Comparison of ENCODE assay signal across 9 mouse cellular contexts in genomic region chr4:133599571-133600073, GRCm38 (mm10). TPM values are rescaled to one million over a fixed set of nuclear protein-coding genes. Genes with fewer than 3 reads are reported as not detected.
DNase-seq lines count a peak whose midpoint lies in the region; ATAC-seq and TF ChIP-seq lines count a peak whose summit lies in the region.
"Had no signal": no experiment of that assay in that cellular context is flagged by ENCODE, and none has a peak within 500 bp of the region (broad histone marks: within the 10 kb centered on the region; RNA-seq: fewer than 3 reads in every experiment).

No protein-coding gene starts in this region.

- peak overlapping the region; percentile 78 for H3K9ac ChIP-seq in heart, embryonic 12.5 days
- H3K9ac ChIP-seq in kidney, embryonic 16.5 days (replicated peaks; ENCODE audit: low read length): peak overlapping the region; percentile 67

- peak; percentile 86 for DNase-seq in CD4-positive, CD25-positive, alpha-beta regulatory T cell, adult 2 months (ENCODE audit: low read depth, low spot score)
- DNase-seq in brain, embryonic 14.5 days (ENCODE audit: low read depth): peak; percentile 83
- peak; percentile 91 for DNase-seq in liver
- DNase-seq in monocyte, adult 2 months (ENCODE audit: low read depth in 1 of 2, low spot score in 2 of 2): peak; percentile 47 to 73
- peak; percentile 76 to 79 for DNase-seq in spleen, postnatal 14 days (ENCODE audit: low spot score in 2 of 2)

- peak overlapping the region; percentile 91 for H3K4me2 ChIP-seq in heart, embryonic 12.5 days
- peak overlapping the region; percentile 92 for H3K4me2 ChIP-seq in kidney, embryonic 16.5 days (replicated peaks; ENCODE audit: low read depth, low read length)

- no peaks in the 10 kb centered on the region for H3K9me3 ChIP-seq in heart, embryonic 12.5 days (replicated peaks)
- no peaks in the 10 kb centered on the region for H3K9me3 ChIP-seq in kidney, embryonic 16.5 days (ENCODE audit: low read length)

- peaks cover 13% of the 10 kb centered on the region for H3K36me3 ChIP-seq in heart, embryonic 12.5 days
- H3K36me3 ChIP-seq in kidney, embryonic 16.5 days (ENCODE audit: insufficient read depth, low read length): peaks cover 3% of the 10 kb centered on the region

- no peak for TF ChIP-seq POLR2A in brain, embryonic 14.5 days (IDR thresholded peaks at IDR 0.05; ENCODE audit: borderline replicate concordance, extremely low read depth, insufficient read depth, insufficient read length, poor library complexity, severe bottlenecking)

- H3K4me1 ChIP-seq in heart, embryonic 12.5 days (replicated peaks): peaks cover 24% of the 10 kb centered on the region
- H3K4me1 ChIP-seq in kidney, embryonic 16.5 days (ENCODE audit: insufficient read depth, low read length): peaks cover 28% of the 10 kb centered on the region

- H3K27ac ChIP-seq in heart, embryonic 12.5 days (ENCODE audit: poor library complexity, severe bottlenecking): no peak overlapping the region
- peak overlapping the region; percentile 66; the same call in 1 of the 2 replicates for H3K27ac ChIP-seq in kidney, embryonic 16.5 days (ENCODE audit: low read length)

- peaks cover 52% of the 10 kb centered on the region for H3K27me3 ChIP-seq in heart, embryonic 12.5 days (replicated peaks)
- H3K27me3 ChIP-seq in kidney, embryonic 16.5 days (ENCODE audit: insufficient read depth, low read length): peaks cover 23% of the 10 kb centered on the region

- TF ChIP-seq CTCF in brain, embryonic 14.5 days (IDR thresholded peaks at IDR 0.05; ENCODE audit: borderline replicate concordance, extremely low read depth, insufficient read depth, insufficient read length): no peak

- H3K4me3 ChIP-seq in heart, embryonic 12.5 days: peak overlapping the region; percentile 60
- H3K4me3 ChIP-seq in kidney, embryonic 16.5 days (ENCODE audit: low read length): peak overlapping the region; percentile 67

- peak; percentile 95 for ATAC-seq in erythroid progenitor cell, adult 5-6 weeks (replicated peaks; ENCODE audit: low FRiP score, poor library complexity, severe bottlenecking)
- peak; percentile 93 for ATAC-seq in heart, embryonic 12.5 days (ENCODE audit: insufficient number of reproducible peaks, low FRiP score)
- ATAC-seq in kidney, embryonic 16.5 days (ENCODE audit: low FRiP score, low TSS enrichment): peak; percentile 97

- WGBS in heart, embryonic 12.5 days: under 1% methylated on average over 47 of the region's 50 CpGs
- under 1% methylated on average over 49 of the region's 50 CpGs for WGBS in kidney, embryonic 16.5 days

RNA-seq across cellular contexts. Expression of gene Sfn, which starts 2.3 kb away (rescaled TPM):
- 10.0 and 11.9 TPM in 2 replicates for polyA plus RNA-seq in brain, embryonic 14.5 days (2012; rRNA removed)
- total RNA-seq in erythroid progenitor cell, adult 5-6 weeks (2015; ENCODE audit: low replicate concordance): 2.9 TPM in 1 of 2 replicates, not detected in the other
- total RNA-seq in erythroid progenitor cell, adult 5-6 weeks (2017; ENCODE audit: low replicate concordance): 0.64 TPM in 1 of 2 replicates, not detected in the other
- 0.76 and 1.4 TPM in 2 replicates for polyA plus RNA-seq in heart, embryonic 12.5 days (2016; fragmentation: Nextera tagmentation; extraction: Ambion mirVana)
- 20.7 and 21.4 TPM in 2 replicates for polyA plus RNA-seq in kidney, embryonic 16.5 days (2015; fragmentation: Nextera tagmentation; extraction: Ambion mirVana)

RNA-seq across cellular contexts. Expression of gene Gpn2, which starts 15.5 kb away (rescaled TPM):
- 37.7 and 56.8 TPM in 2 replicates for polyA plus RNA-seq in brain, embryonic 14.5 days (2012; rRNA removed)
- total RNA-seq in erythroid progenitor cell, adult 5-6 weeks (2015; ENCODE audit: low replicate concordance): 4.2 and 12.3 TPM in 2 replicates
- total RNA-seq in erythroid progenitor cell, adult 5-6 weeks (2017; ENCODE audit: low replicate concordance): 4.2 and 5.0 TPM in 2 replicates
- polyA plus RNA-seq in heart, embryonic 12.5 days (2016; fragmentation: Nextera tagmentation; extraction: Ambion mirVana): 11.2 and 12.2 TPM in 2 replicates
- polyA plus RNA-seq in kidney, embryonic 16.5 days (2015; fragmentation: Nextera tagmentation; extraction: Ambion mirVana): 20.9 and 21.0 TPM in 2 replicates

RNA-seq across cellular contexts. Expression of gene Gpatch3, which starts 25.1 kb away (rescaled TPM):
- 5.9 and 7.5 TPM in 2 replicates for polyA plus RNA-seq in brain, embryonic 14.5 days (2012; rRNA removed)
- 1.7 and 3.6 TPM in 2 replicates for total RNA-seq in erythroid progenitor cell, adult 5-6 weeks (2015; ENCODE audit: low replicate concordance)
- total RNA-seq in erythroid progenitor cell, adult 5-6 weeks (2017; ENCODE audit: low replicate concordance): 4.1 and 19.7 TPM in 2 replicates
- 6.0 and 6.9 TPM in 2 replicates for polyA plus RNA-seq in heart, embryonic 12.5 days (2016; fragmentation: Nextera tagmentation; extraction: Ambion mirVana)
- polyA plus RNA-seq in kidney, embryonic 16.5 days (2015; fragmentation: Nextera tagmentation; extraction: Ambion mirVana): 7.5 and 8.3 TPM in 2 replicates

RNA-seq across cellular contexts. Expression of gene Nr0b2, which starts 46.4 kb away (rescaled TPM):
- not detected in 2 replicates for polyA plus RNA-seq in brain, embryonic 14.5 days (2012; rRNA removed)
- total RNA-seq in erythroid progenitor cell, adult 5-6 weeks (2015; ENCODE audit: low replicate concordance): not detected in 2 replicates
- not detected in 2 replicates for total RNA-seq in erythroid progenitor cell, adult 5-6 weeks (2017; ENCODE audit: low replicate concordance)
- polyA plus RNA-seq in heart, embryonic 12.5 days (2016; fragmentation: Nextera tagmentation; extraction: Ambion mirVana): 9.9 and 10.5 TPM in 2 replicates
- 0.57 and 0.97 TPM in 2 replicates for polyA plus RNA-seq in kidney, embryonic 16.5 days (2015; fragmentation: Nextera tagmentation; extraction: Ambion mirVana)
- polyA plus RNA-seq: gonadal fat pad, adult 2 months had no signal

RNA-seq across cellular contexts. Expression of gene Zdhhc18, which starts 50.3 kb away (rescaled TPM):
- polyA plus RNA-seq in brain, embryonic 14.5 days (2012; rRNA removed): 34.4 and 39.9 TPM in 2 replicates
- total RNA-seq in erythroid progenitor cell, adult 5-6 weeks (2015; ENCODE audit: low replicate concordance): 8.3 and 19.3 TPM in 2 replicates
- total RNA-seq in erythroid progenitor cell, adult 5-6 weeks (2017; ENCODE audit: low replicate concordance): 3.9 and 11.2 TPM in 2 replicates
- 3.5 and 3.9 TPM in 2 replicates for polyA plus RNA-seq in heart, embryonic 12.5 days (2016; fragmentation: Nextera tagmentation; extraction: Ambion mirVana)
- polyA plus RNA-seq in kidney, embryonic 16.5 days (2015; fragmentation: Nextera tagmentation; extraction: Ambion mirVana): 2.4 and 4.4 TPM in 2 replicates
